Comparison of ENCODE assay signal across 26 mouse cellular contexts in the genomic region with DNA sequence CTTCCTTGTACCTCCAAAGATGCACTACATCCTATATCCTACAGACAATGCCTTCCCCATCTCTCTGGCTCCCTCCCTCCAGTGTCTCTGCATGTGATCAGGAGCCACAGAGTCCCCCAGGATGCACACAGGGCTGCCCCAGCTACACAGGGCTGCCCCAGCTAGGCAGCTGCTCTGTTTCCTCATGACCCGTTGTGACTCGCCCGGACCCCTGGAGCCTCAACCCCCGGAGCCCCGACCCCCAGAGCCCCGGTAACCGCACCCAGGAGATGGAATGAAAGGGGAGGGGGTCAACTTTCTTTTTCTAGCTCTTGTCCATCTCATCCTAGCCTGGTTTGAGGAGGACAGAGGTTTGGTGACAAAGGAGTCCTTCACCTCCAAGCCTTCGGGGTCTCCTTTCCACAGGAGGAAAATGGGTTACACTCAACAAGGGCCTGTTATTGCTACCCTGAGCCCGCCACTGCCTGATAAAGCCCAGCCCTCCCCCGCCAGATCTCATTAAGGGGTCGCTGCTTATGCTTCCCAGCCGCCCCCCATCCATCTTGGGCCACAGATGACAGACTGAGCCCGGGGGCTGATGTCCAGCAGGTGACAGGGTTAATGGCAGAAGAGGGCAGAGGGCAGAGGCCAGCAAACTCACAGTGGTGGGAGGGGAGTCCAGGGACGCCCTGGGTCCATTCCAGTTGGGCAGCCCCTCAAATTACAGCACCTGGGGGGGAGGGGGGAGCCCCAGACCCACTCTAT. TPM values are rescaled to one million over a fixed set of nuclear protein-coding genes. Genes with fewer than 3 reads are reported as not detected.
A peak's percentile ranks its signal among the peaks of the same experiment; 100 is the strongest.
DNase-seq lines count a peak whose midpoint lies in the region; ATAC-seq and TF ChIP-seq lines count a peak whose summit lies in the region.
"Had no signal": no experiment of that assay in that cellular context is flagged by ENCODE, and none has a peak within 500 bp of the region (broad histone marks: within the 10 kb centered on the region; RNA-seq: fewer than 3 reads in every experiment).

No protein-coding gene starts in this region.

- TF ChIP-seq CTCF in E14TG2a.4 (conservative IDR thresholded peaks at IDR 0.05; ENCODE audit: low read length): no peak

- H3K4me1 ChIP-seq in forebrain, embryonic 12.5 days: peaks cover 37% of the 10 kb centered on the region
- H3K4me1 ChIP-seq in forebrain, embryonic 11.5 days (replicated peaks; ENCODE audit: control insufficient read depth, insufficient read depth, low read length): peaks cover 26% of the 10 kb centered on the region
- peaks cover 36% of the 10 kb centered on the region for H3K4me1 ChIP-seq in hindbrain, embryonic 12.5 days
- H3K4me1 ChIP-seq in hindbrain, embryonic 16.5 days (ENCODE audit: control insufficient read depth, insufficient read depth, low read depth, low read length): peaks cover 10% of the 10 kb centered on the region
- H3K4me1 ChIP-seq in E14TG2a.4 (replicated peaks; ENCODE audit: low read depth, low read length): peaks cover 35% of the 10 kb centered on the region
- peaks cover 45% of the 10 kb centered on the region for H3K4me1 ChIP-seq in embryonic facial prominence, embryonic 10.5 days
- H3K4me1 ChIP-seq: heart, embryonic 13.5 days; limb, embryonic 13.5 days had no signal

- no peak overlapping the region for H3K4me3 ChIP-seq in forebrain, embryonic 12.5 days (replicated peaks)
- H3K4me3 ChIP-seq in forebrain, embryonic 11.5 days (ENCODE audit: low read depth, low read length): no peak overlapping the region
- H3K4me3 ChIP-seq in hindbrain, embryonic 12.5 days: no peak overlapping the region
- H3K4me3 ChIP-seq in hindbrain, embryonic 16.5 days (ENCODE audit: low read length): no peak overlapping the region
- peak overlapping the region; percentile 15; the same call in 1 of the 2 replicates for H3K4me3 ChIP-seq in E14TG2a.4 (replicated peaks; ENCODE audit: low read length)
- peak overlapping the region; percentile 16; the same call in 1 of the 2 replicates for H3K4me3 ChIP-seq in embryonic facial prominence, embryonic 10.5 days
- H3K4me3 ChIP-seq: embryonic facial prominence, embryonic 12.5 days; heart, embryonic 13.5 days; limb, embryonic 13.5 days; liver, embryonic 12.5 days had no signal

- 71% methylated on average over 14 of the region's 14 CpGs for WGBS in forebrain, embryonic 12.5 days
- WGBS in forebrain, embryonic 11.5 days: 64% methylated on average over 14 of the region's 14 CpGs
- 14% methylated on average over 14 of the region's 14 CpGs for WGBS in hindbrain, embryonic 12.5 days
- WGBS in hindbrain, embryonic 16.5 days: 28% methylated on average over 14 of the region's 14 CpGs
- WGBS in embryonic facial prominence, embryonic 10.5 days: 19% methylated on average over 14 of the region's 14 CpGs

- no peak overlapping the region for H3K4me2 ChIP-seq in forebrain, embryonic 12.5 days
- H3K4me2 ChIP-seq in forebrain, embryonic 11.5 days (ENCODE audit: low read depth, low read length, severe bottlenecking): no peak overlapping the region
- H3K4me2 ChIP-seq in hindbrain, embryonic 12.5 days (replicated peaks): no peak overlapping the region
- H3K4me2 ChIP-seq in hindbrain, embryonic 16.5 days (ENCODE audit: low read length): no peak overlapping the region
- H3K4me2 ChIP-seq: embryonic facial prominence, embryonic 12.5 days; heart, embryonic 13.5 days; limb, embryonic 13.5 days; liver, embryonic 12.5 days had no signal

- 0 out of 2 replicates have a peak overlapping the region, but pooled peaks have one; percentile 59 for H3K27ac ChIP-seq in forebrain, embryonic 12.5 days
- H3K27ac ChIP-seq in forebrain, embryonic 11.5 days (ENCODE audit: low read depth, low read length): no peak overlapping the region
- peak overlapping the region; percentile 88 for H3K27ac ChIP-seq in hindbrain, embryonic 12.5 days
- H3K27ac ChIP-seq in hindbrain, embryonic 16.5 days (ENCODE audit: low read depth, low read length): no peak overlapping the region
- H3K27ac ChIP-seq in embryonic facial prominence, embryonic 10.5 days (replicated peaks): peak overlapping the region; percentile 84
- H3K27ac ChIP-seq: embryonic facial prominence, embryonic 12.5 days; heart, embryonic 13.5 days; limb, embryonic 13.5 days; liver, embryonic 12.5 days had no signal

- DNase-seq in forebrain, embryonic 11.5 days (ENCODE audit: low spot score): no peak
- peak; percentile 61 for DNase-seq in embryonic facial prominence, embryonic 10.5 days (ENCODE audit: low spot score)
- DNase-seq in kidney, adult 8-10 months: no peak
- DNase-seq in gastrocnemius, adult 8-10 months (ENCODE audit: low spot score in 2 of 2): no peak
- DNase-seq: adrenal gland, postnatal 25 days; cerebellum, adult 8-10 months; cerebellum, postnatal 36 days; gastrocnemius, postnatal 10 days; kidney, adult 2 months; kidney, postnatal 14 days; layer of hippocampus, postnatal 36 days; lung, adult 2 months; lung, postnatal 14 days; right cerebral cortex, adult 18-20 months; right cerebral cortex, postnatal 4 days; thymus, postnatal 36 days had no signal

- H3K9me3 ChIP-seq in forebrain, embryonic 12.5 days: no peaks in the 10 kb centered on the region
- no peaks in the 10 kb centered on the region for H3K9me3 ChIP-seq in forebrain, embryonic 11.5 days (ENCODE audit: control insufficient read depth, low read length)
- no peaks in the 10 kb centered on the region for H3K9me3 ChIP-seq in hindbrain, embryonic 12.5 days (replicated peaks)
- H3K9me3 ChIP-seq in hindbrain, embryonic 16.5 days (ENCODE audit: control insufficient read depth, low read length): no peaks in the 10 kb centered on the region
- H3K9me3 ChIP-seq in E14TG2a.4 (ENCODE audit: low read length): no peaks in the 10 kb centered on the region
- H3K9me3 ChIP-seq in embryonic facial prominence, embryonic 10.5 days: no peaks in the 10 kb centered on the region
- H3K9me3 ChIP-seq: embryonic facial prominence, embryonic 12.5 days; heart, embryonic 13.5 days; limb, embryonic 13.5 days; liver, embryonic 12.5 days had no signal

- no peak overlapping the region for H3K9ac ChIP-seq in forebrain, embryonic 12.5 days
- no peak overlapping the region for H3K9ac ChIP-seq in forebrain, embryonic 11.5 days (ENCODE audit: low read length)
- no peak overlapping the region for H3K9ac ChIP-seq in hindbrain, embryonic 12.5 days
- H3K9ac ChIP-seq in hindbrain, embryonic 16.5 days (ENCODE audit: low read depth, low read length): no peak overlapping the region
- H3K9ac ChIP-seq: embryonic facial prominence, embryonic 12.5 days; heart, embryonic 13.5 days; limb, embryonic 13.5 days; liver, embryonic 12.5 days had no signal

- H3K36me3 ChIP-seq in forebrain, embryonic 12.5 days (replicated peaks): no peaks in the 10 kb centered on the region
- H3K36me3 ChIP-seq in forebrain, embryonic 11.5 days (ENCODE audit: control insufficient read depth, insufficient read depth, low read length): no peaks in the 10 kb centered on the region
- no peaks in the 10 kb centered on the region for H3K36me3 ChIP-seq in hindbrain, embryonic 12.5 days
- no peaks in the 10 kb centered on the region for H3K36me3 ChIP-seq in hindbrain, embryonic 16.5 days (ENCODE audit: control insufficient read depth, insufficient read depth, low read length)
- no peaks in the 10 kb centered on the region for H3K36me3 ChIP-seq in E14TG2a.4 (ENCODE audit: insufficient read depth, low read length)
- H3K36me3 ChIP-seq in embryonic facial prominence, embryonic 10.5 days (replicated peaks): no peaks in the 10 kb centered on the region
- H3K36me3 ChIP-seq: embryonic facial prominence, embryonic 12.5 days; heart, embryonic 13.5 days; limb, embryonic 13.5 days; liver, embryonic 12.5 days had no signal

- no peaks in the 10 kb centered on the region for H3K27me3 ChIP-seq in forebrain, embryonic 12.5 days
- H3K27me3 ChIP-seq in forebrain, embryonic 11.5 days (ENCODE audit: control insufficient read depth, insufficient read depth, low read length): no peaks in the 10 kb centered on the region
- H3K27me3 ChIP-seq in hindbrain, embryonic 12.5 days: no peaks in the 10 kb centered on the region
- H3K27me3 ChIP-seq in hindbrain, embryonic 16.5 days (replicated peaks; ENCODE audit: control insufficient read depth, insufficient read depth, low read length): no peaks in the 10 kb centered on the region
- H3K27me3 ChIP-seq in E14TG2a.4 (ENCODE audit: insufficient read depth, low read length): peaks cover 11% of the 10 kb centered on the region; the same call in 1 of the 2 replicates
- H3K27me3 ChIP-seq in embryonic facial prominence, embryonic 10.5 days (replicated peaks; ENCODE audit: low read depth, poor library complexity, severe bottlenecking): no peaks in the 10 kb centered on the region
- H3K27me3 ChIP-seq: embryonic facial prominence, embryonic 12.5 days; heart, embryonic 13.5 days; limb, embryonic 13.5 days had no signal

- no peak for ATAC-seq in forebrain, embryonic 12.5 days (ENCODE audit: low FRiP score)
- no peak for ATAC-seq in forebrain, embryonic 11.5 days (replicated peaks; ENCODE audit: low FRiP score)
- no peak for ATAC-seq in hindbrain, embryonic 12.5 days (ENCODE audit: low FRiP score)
- no peak for ATAC-seq in hindbrain, embryonic 16.5 days
- ATAC-seq: liver, embryonic 12.5 days had no signal

RNA-seq across cellular contexts. Expression of a gene that starts 24.3 kb away (rescaled TPM):
- 102 and 106 TPM in 2 replicates for polyA plus RNA-seq in forebrain, embryonic 12.5 days (2016; fragmentation: Nextera tagmentation; extraction: Ambion mirVana)
- polyA plus RNA-seq in forebrain, embryonic 11.5 days (2014; fragmentation: Nextera tagmentation; extraction: Ambion mirVana): 83.4 and 94.0 TPM in 2 replicates
- polyA plus RNA-seq in hindbrain, embryonic 12.5 days (2016; fragmentation: Nextera tagmentation; extraction: Ambion mirVana): 98.8 and 98.9 TPM in 2 replicates
- 81.2 and 84.8 TPM in 2 replicates for polyA plus RNA-seq in hindbrain, embryonic 16.5 days (2015; fragmentation: Nextera tagmentation; extraction: Ambion mirVana)
- 90.1 and 99.9 TPM in 2 replicates for polyA plus RNA-seq in embryonic facial prominence, embryonic 10.5 days (2016; fragmentation: Nextera tagmentation; extraction: Ambion mirVana)
- total RNA-seq in gastrocnemius, adult 8-10 months (2022): 10 to 100 TPM; 23.0 to 30.7 (median 27.9) TPM

RNA-seq across cellular contexts. Expression of a gene that starts 35.9 kb away (rescaled TPM):
- 0.58 and 0.60 TPM in 2 replicates for polyA plus RNA-seq in forebrain, embryonic 12.5 days (2016; fragmentation: Nextera tagmentation; extraction: Ambion mirVana)
- polyA plus RNA-seq in forebrain, embryonic 11.5 days (2014; fragmentation: Nextera tagmentation; extraction: Ambion mirVana): 0.25 and 0.29 TPM in 2 replicates
- 0.53 and 1.5 TPM in 2 replicates for polyA plus RNA-seq in hindbrain, embryonic 12.5 days (2016; fragmentation: Nextera tagmentation; extraction: Ambion mirVana)
- 0.35 and 0.60 TPM in 2 replicates for polyA plus RNA-seq in hindbrain, embryonic 16.5 days (2015; fragmentation: Nextera tagmentation; extraction: Ambion mirVana)
- 1.1 and 2.3 TPM in 2 replicates for polyA plus RNA-seq in embryonic facial prominence, embryonic 10.5 days (2016; fragmentation: Nextera tagmentation; extraction: Ambion mirVana)
- total RNA-seq in gastrocnemius, adult 8-10 months (2022): not detected
- total RNA-seq: gastrocnemius, postnatal 10 days; layer of hippocampus, adult 18-20 months; layer of hippocampus, postnatal 36 days; left cerebral cortex, postnatal 10 days had no signal

RNA-seq across cellular contexts. Expression of a gene that starts 42.3 kb away (rescaled TPM):
- 22.9 and 27.8 TPM in 2 replicates for polyA plus RNA-seq in forebrain, embryonic 12.5 days (2016; fragmentation: Nextera tagmentation; extraction: Ambion mirVana)
- 33.2 and 33.8 TPM in 2 replicates for polyA plus RNA-seq in forebrain, embryonic 11.5 days (2014; fragmentation: Nextera tagmentation; extraction: Ambion mirVana)
- polyA plus RNA-seq in hindbrain, embryonic 12.5 days (2016; fragmentation: Nextera tagmentation; extraction: Ambion mirVana): 56.5 and 60.7 TPM in 2 replicates
- polyA plus RNA-seq in hindbrain, embryonic 16.5 days (2015; fragmentation: Nextera tagmentation; extraction: Ambion mirVana): 22.2 and 27.4 TPM in 2 replicates
- 36.2 and 37.4 TPM in 2 replicates for polyA plus RNA-seq in embryonic facial prominence, embryonic 10.5 days (2016; fragmentation: Nextera tagmentation; extraction: Ambion mirVana)
- total RNA-seq in gastrocnemius, adult 8-10 months (2022): 10 to 100 TPM; 22.9 to 30.1 (median 24.3) TPM

RNA-seq across cellular contexts. Expression of a gene that starts 51.8 kb away (rescaled TPM):
- polyA plus RNA-seq in forebrain, embryonic 12.5 days (2016; fragmentation: Nextera tagmentation; extraction: Ambion mirVana): 17.2 and 17.4 TPM in 2 replicates
- polyA plus RNA-seq in forebrain, embryonic 11.5 days (2014; fragmentation: Nextera tagmentation; extraction: Ambion mirVana): 24.8 and 28.8 TPM in 2 replicates
- polyA plus RNA-seq in hindbrain, embryonic 12.5 days (2016; fragmentation: Nextera tagmentation; extraction: Ambion mirVana): 21.5 and 22.5 TPM in 2 replicates
- 36.2 and 37.3 TPM in 2 replicates for polyA plus RNA-seq in hindbrain, embryonic 16.5 days (2015; fragmentation: Nextera tagmentation; extraction: Ambion mirVana)
- 32.0 and 34.5 TPM in 2 replicates for polyA plus RNA-seq in embryonic facial prominence, embryonic 10.5 days (2016; fragmentation: Nextera tagmentation; extraction: Ambion mirVana)
- total RNA-seq in gastrocnemius, adult 8-10 months (2022): 1 to 10 TPM; 7.4 to 9.3 (median 8.0) TPM

Comparison
In these comparisons a context has a peak if more than half of its experiments do, and no peak if none do; other contexts are left out.
1. H3K27ac ChIP-seq: peak in forebrain, embryonic 12.5 days (single experiment), hindbrain, embryonic 12.5 days (single experiment) and embryonic facial prominence, embryonic 10.5 days (single experiment); none in forebrain, embryonic 11.5 days (single experiment) and hindbrain, embryonic 16.5 days (single experiment).
2. H3K4me3 ChIP-seq: peak in E14TG2a.4 (single experiment) and embryonic facial prominence, embryonic 10.5 days (single experiment); none in forebrain, embryonic 12.5 days (single experiment), forebrain, embryonic 11.5 days (single experiment), hindbrain, embryonic 12.5 days (single experiment) and hindbrain, embryonic 16.5 days (single experiment).